Mouse (Mus musculus) G1E (cell line): ENCODE results near the gene Osbpl10. TPM values are rescaled to one million over a fixed set of nuclear protein-coding genes. Genes with fewer than 3 reads are reported as not detected.

Experiments used
- ATAC-seq: 2 replicates; pipeline ENCODE4 v1.8.0; 2016; ENCODE audit warnings: mild to moderate bottlenecking; ENCODE audit not compliant: insufficient number of reproducible peaks, poor library complexity, low FRiP score, severe bottlenecking; ENCODE audit errors: extremely low read depth
- DNase-seq: peaks from one replicate; pipeline ENCODE4 v3.0.0; 2012; ENCODE audit warnings: low spot score
- H3K27me3 ChIP-seq: 2 replicates; pipeline ENCODE4 v1.6.1; 2012; ENCODE audit warnings: mild to moderate bottlenecking, low read length, inconsistent platforms; ENCODE audit not compliant: insufficient read depth
- H3K36me3 ChIP-seq: replicated peaks from 2 replicates; pipeline ENCODE3; 2012; ENCODE audit warnings: mild to moderate bottlenecking, inconsistent platforms
- H3K4me1 ChIP-seq: 2 replicates; pipeline ENCODE4 v1.6.1; 2012; ENCODE audit warnings: low read depth, low read length, inconsistent platforms, mixed read lengths; ENCODE audit not compliant: insufficient read depth
- H3K4me3 ChIP-seq: 2 replicates; pipeline ENCODE4 v1.5.1; 2012; ENCODE audit warnings: low read depth, mild to moderate bottlenecking, inconsistent platforms, low read length, moderate library complexity, mixed read lengths
- H3K9me3 ChIP-seq: replicated peaks from 2 replicates; pipeline ENCODE4 v1.6.1; 2012; ENCODE audit warnings: inconsistent platforms
- CTCF ChIP-seq: IDR thresholded peaks from 2 replicates; pipeline ENCODE4 v1.5.1; 2012; ENCODE audit warnings: low read depth, low read length, inconsistent platforms, mixed read lengths
- GATA1 ChIP-seq: IDR thresholded peaks from 2 replicates; pipeline ENCODE4 v1.6.1; 2012; ENCODE audit warnings: borderline replicate concordance, low read length, inconsistent platforms, mixed read lengths
- GATA2 ChIP-seq: IDR thresholded peaks from 2 replicates; pipeline ENCODE4 v1.6.1; 2012; ENCODE audit warnings: low read depth, low read length, inconsistent platforms, borderline replicate concordance
- POLR2AphosphoS5 ChIP-seq: IDR thresholded peaks from 2 replicates; pipeline ENCODE4 v1.6.1; 2012; ENCODE audit warnings: low read depth, low read length, inconsistent platforms; ENCODE audit not compliant: insufficient replicate concordance
- TAL1 ChIP-seq: conservative IDR thresholded peaks from 2 replicates; pipeline ENCODE4 v1.6.1; 2012; ENCODE audit warnings: low read depth, low read length, inconsistent platforms, mixed read lengths
- polyA plus RNA-seq: library from polyadenylated mRNA; stranded (reverse); fragments of >175 nt; gene quantifications from 2 replicates; pipeline ENCODE4 v1.2.3, GENCODE M21; 2012
- total RNA-seq, 2 experiments: library from RNA; stranded (forward) in 1 of 2; stranded (reverse) in 1 of 2; fragments of 200-1000 nt in 1 of 2; fragments of >200 nt in 1 of 2; fragmentation: Nextera tagmentation in 1 of 2; gene quantifications; 2 replicates each; pipeline ENCODE4 v1.2.3; 2014 to 2017

Osbpl10 gene
- total and polyA plus RNA-seq, 3 experiments, result 0.05 TPM; not detected in 2

DNA sequence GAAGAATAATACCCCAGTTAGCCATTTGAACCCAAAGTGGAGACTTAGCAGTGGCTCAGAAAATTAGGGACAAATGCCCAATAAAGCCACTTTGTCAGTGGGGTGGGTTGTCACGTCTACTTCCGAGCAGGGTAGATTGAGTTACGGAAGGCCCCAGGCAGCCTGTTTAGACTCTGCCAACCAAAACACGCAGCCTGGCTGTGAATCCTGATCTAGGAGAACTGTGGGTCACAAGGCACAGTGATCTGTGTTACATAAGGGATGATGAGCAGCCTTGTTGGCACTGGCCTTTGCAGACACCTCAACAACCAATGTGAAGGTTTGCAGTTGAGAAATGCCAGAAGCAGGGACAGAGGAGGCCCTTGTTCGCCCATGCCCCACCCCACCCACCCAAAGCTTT, 183.2 kb downstream of the Osbpl10 start:
- ATAC-seq (no peak), DNase-seq (no peak)
- H3K9me3 ChIP-seq, result peaks cover 51% of the 10 kb centered on the region
- no peak overlapping the region for H3K4me3 ChIP-seq
- H3K27me3 ChIP-seq, result no peaks in the 10 kb centered on the region
- no peaks in the 10 kb centered on the region for H3K36me3 ChIP-seq
- H3K4me1 ChIP-seq, result no peaks in the 10 kb centered on the region
- TF ChIP-seq CTCF (no peak), GATA2 (no peak), TAL1 (no peak), GATA1 (no peak), POLR2AphosphoS5 (no peak)

DNA sequence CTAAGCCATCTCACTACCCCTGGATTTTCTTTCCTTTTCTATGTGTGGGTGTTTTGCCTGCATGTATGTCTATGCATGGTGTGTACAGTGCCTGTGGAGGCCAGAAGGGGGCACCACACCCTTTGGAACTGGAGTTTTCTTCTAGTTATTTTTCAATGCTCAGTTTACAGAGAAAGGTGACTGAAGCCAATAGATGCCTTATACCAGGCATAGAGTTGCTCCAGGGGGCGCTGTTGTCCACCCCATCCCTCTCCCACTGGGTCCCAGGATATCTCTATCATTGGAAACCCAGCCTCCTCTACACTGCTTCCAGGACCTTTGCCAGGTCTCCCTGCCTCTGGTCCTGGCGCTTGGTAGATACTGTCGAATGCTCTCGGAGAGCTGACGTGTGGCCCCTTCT, 184.7 kb downstream of the Osbpl10 start:
- Histone ChIP-seq H3K4me3 (no peak overlapping the region), H3K27me3 (no peaks in the 10 kb centered on the region), H3K36me3 (no peaks in the 10 kb centered on the region), H3K4me1 (no peaks in the 10 kb centered on the region), H3K9me3 (peaks cover 60% of the 10 kb centered on the region)
- DNase-seq (no peak), ATAC-seq (no peak)
- TF ChIP-seq TAL1, result no peak
- no peak for TF ChIP-seq POLR2AphosphoS5
- TF ChIP-seq CTCF, result no peak
- no peak for TF ChIP-seq GATA2
- no peak for TF ChIP-seq GATA1

DNA sequence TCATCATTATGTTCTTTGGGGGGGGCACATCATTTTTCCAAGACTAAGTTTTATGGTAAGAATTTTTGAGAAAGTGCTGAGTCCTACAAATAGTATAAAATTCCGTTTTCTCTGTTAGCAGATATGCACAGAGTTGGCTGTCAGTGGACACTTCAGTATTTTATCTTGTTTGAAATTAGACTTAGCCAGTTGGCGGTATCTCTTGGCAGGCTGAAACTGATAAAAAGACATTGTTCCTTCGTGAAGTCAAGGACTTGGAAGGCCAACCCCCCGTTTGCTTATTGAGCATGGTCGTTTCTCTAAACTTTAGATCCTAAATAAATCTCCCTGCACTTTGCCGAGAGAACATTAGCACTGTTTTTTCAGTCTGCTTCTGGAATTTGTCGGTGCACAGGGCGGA, 185.3 kb downstream of the Osbpl10 start:
- no peaks in the 10 kb centered on the region for H3K27me3 ChIP-seq
- peaks cover 58% of the 10 kb centered on the region for H3K9me3 ChIP-seq
- ATAC-seq (no peak), DNase-seq (no peak)
- TF ChIP-seq POLR2AphosphoS5 (no peak), TAL1 (no peak), CTCF (no peak), GATA2 (no peak), GATA1 (no peak)
- H3K4me3 ChIP-seq, result no peak overlapping the region
- H3K4me1 ChIP-seq, result no peaks in the 10 kb centered on the region
- H3K36me3 ChIP-seq, result no peaks in the 10 kb centered on the region

DNA sequence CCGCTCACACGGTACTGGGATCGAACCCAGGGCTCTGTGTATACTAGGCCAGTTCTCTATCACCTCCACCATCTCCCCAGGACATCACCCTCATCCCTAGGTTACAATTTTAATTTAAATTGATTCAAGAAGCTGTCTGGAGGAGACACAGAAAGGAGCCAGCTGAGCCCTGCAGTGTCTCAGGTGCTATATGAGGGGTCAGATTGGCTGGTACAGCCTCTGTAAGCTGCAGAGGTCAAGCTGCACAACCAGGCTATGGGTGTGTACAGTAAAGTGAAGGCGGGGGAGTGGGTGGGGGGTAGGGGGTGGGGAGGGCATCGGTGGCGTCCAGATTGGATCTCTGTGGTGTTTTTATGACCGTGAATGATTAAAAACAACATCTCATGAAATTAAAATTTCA, 186.0 kb downstream of the Osbpl10 start:
- TF ChIP-seq POLR2AphosphoS5, result no peak
- TF ChIP-seq CTCF, result no peak
- no peak for TF ChIP-seq TAL1
- TF ChIP-seq GATA1, result no peak
- no peak for TF ChIP-seq GATA2
- H3K27me3 ChIP-seq, result no peaks in the 10 kb centered on the region
- ATAC-seq (no peak), DNase-seq (no peak)
- no peaks in the 10 kb centered on the region for H3K4me1 ChIP-seq
- H3K4me3 ChIP-seq, result no peak overlapping the region
- H3K36me3 ChIP-seq, result no peaks in the 10 kb centered on the region
- H3K9me3 ChIP-seq, result peaks cover 61% of the 10 kb centered on the region

DNA sequence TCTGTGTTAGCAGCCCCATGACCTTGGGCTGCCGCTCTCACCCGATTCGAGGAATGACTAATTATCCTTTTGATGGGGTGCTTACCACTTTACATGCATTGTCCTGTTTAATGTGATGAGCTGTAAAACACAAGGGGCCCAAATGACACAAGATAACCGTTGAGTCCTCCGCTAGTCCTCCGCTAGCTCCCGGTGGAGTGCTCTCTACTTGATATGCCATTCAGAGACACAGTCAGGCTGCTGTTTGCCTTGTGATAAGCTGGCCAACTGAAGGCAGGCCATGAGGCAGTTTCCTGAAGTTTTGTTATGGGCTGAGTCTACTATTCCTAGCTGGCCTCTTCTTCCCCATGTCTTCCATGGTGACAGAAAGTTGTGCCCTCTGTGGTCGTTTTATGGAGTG, 187.6 kb downstream of the Osbpl10 start:
- H3K4me3 ChIP-seq, result no peak overlapping the region
- H3K4me1 ChIP-seq, result no peaks in the 10 kb centered on the region
- TF ChIP-seq GATA1, result no peak
- TF ChIP-seq TAL1, result no peak
- no peak for TF ChIP-seq POLR2AphosphoS5
- no peak for TF ChIP-seq CTCF
- no peak for TF ChIP-seq GATA2
- ATAC-seq (no peak), DNase-seq (no peak)
- H3K27me3 ChIP-seq, result no peaks in the 10 kb centered on the region
- peaks cover 65% of the 10 kb centered on the region for H3K9me3 ChIP-seq
- H3K36me3 ChIP-seq, result no peaks in the 10 kb centered on the region

DNA sequence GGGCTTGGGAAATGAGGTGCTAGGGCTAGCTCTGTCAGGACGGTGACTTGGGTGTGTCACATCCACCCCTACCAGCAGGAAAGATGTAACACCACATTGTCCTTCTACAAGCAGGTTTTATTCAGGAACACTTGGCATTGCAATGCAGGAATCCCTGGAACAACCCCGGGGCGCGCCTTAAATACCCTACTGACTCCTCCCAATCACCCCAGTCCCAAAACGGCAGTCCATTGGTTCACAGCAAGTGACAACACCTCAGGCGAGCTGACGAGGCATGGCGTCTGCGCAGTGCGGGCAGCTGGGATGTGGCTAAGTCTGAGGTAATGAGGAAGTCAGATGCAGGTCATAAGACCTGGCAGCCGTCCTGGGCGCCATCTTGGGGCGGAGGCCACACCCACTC, 191.2 kb downstream of the Osbpl10 start:
- no peak for ATAC-seq

DNA sequence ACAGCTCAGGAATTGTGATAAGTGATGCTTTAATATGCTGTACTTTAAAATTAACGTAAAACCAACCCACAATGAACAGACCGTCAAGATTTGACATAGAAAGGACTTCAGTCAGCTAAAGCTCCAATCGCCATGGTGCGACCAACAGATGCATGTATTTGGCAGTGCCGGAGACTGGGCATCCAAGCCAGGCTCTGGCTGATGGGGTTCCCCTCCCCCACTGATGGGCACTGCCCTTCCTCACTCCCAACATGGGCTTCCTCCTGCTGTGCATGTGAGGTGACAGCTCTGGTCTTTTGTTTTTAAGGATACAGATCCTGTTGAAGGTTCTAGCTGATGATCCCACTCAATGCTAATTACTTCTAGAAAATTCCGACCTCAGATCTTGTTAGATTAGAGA, 193.7 kb downstream of the Osbpl10 start:
- H3K4me1 ChIP-seq, result no peaks in the 10 kb centered on the region
- H3K36me3 ChIP-seq, result no peaks in the 10 kb centered on the region
- no peak overlapping the region for H3K4me3 ChIP-seq
- no peak for DNase-seq
- ATAC-seq, result no peak
- peaks cover 66% of the 10 kb centered on the region for H3K9me3 ChIP-seq
- no peaks in the 10 kb centered on the region for H3K27me3 ChIP-seq
- TF ChIP-seq CTCF, result no peak
- no peak for TF ChIP-seq TAL1
- TF ChIP-seq GATA2, result no peak
- TF ChIP-seq GATA1, result no peak
- no peak for TF ChIP-seq POLR2AphosphoS5

More for the DNA sequence above, 191.2 kb downstream of the Osbpl10 start:
- TF ChIP-seq POLR2AphosphoS5, result no peak
- TF ChIP-seq GATA2, result no peak
- no peak for TF ChIP-seq CTCF
- no peak for TF ChIP-seq GATA1
- TF ChIP-seq TAL1, result no peak
- Histone ChIP-seq H3K36me3 (no peaks in the 10 kb centered on the region), H3K9me3 (peaks cover 70% of the 10 kb centered on the region), H3K27me3 (no peaks in the 10 kb centered on the region), H3K4me3 (no peak overlapping the region), H3K4me1 (no peaks in the 10 kb centered on the region)
- no peak for DNase-seq
